Mouse (Mus musculus) embryonic facial prominence, embryonic 14.5 days (tissue): ENCODE measurements around the gene Sclt1. TPM values are rescaled to one million over a fixed set of nuclear protein-coding genes. Genes with fewer than 3 reads are reported as not detected.
"Not testable (repeated sequence)": the region's sequence is repeated elsewhere in the genome, so short reads cannot be mapped to it uniquely, and the experiment has no call there.

ENCODE experiments used
- ATAC-seq: fragments of 200-750 bp; cut with Nextera tagmentation; 2 replicates; pipeline ENCODE4 v1.8.0; 2017; ENCODE audit warnings: low read depth, moderate number of reproducible peaks, moderate TSS enrichment
- DNase-seq: peaks from one replicate; pipeline ENCODE4 v3.0.0-alpha.2; 2015; ENCODE audit warnings: low spot score
- H3K27ac ChIP-seq: fragments of 300-500 bp; sonication (generic); replicated peaks from 2 replicates; pipeline ENCODE4 v1.5.1; 2014; ENCODE audit warnings: low read depth, mild to moderate bottlenecking, low read length, moderate library complexity
- H3K27me3 ChIP-seq: fragments of 300-500 bp; sonication (generic); replicated peaks from 2 replicates; pipeline ENCODE4 v1.6.1; 2014; ENCODE audit warnings: low read length; ENCODE audit not compliant: control insufficient read depth, insufficient read depth
- H3K36me3 ChIP-seq: fragments of 300-500 bp; sonication (generic); 2 replicates; pipeline ENCODE4 v1.6.1; 2014; ENCODE audit warnings: low read length, mixed read lengths; ENCODE audit not compliant: control insufficient read depth, insufficient read depth
- H3K4me1 ChIP-seq: fragments of 300-500 bp; sonication (generic); 2 replicates; pipeline ENCODE4 v1.6.1; 2014; ENCODE audit warnings: antibody characterized with exemption, low read length; ENCODE audit not compliant: control insufficient read depth, insufficient read depth
- H3K4me2 ChIP-seq: fragments of 300-500 bp; sonication (generic); 2 replicates; pipeline ENCODE4 v1.6.1; 2014; ENCODE audit warnings: low read depth, mild to moderate bottlenecking, low read length, moderate library complexity, mixed read lengths
- H3K4me3 ChIP-seq: fragments of 300-500 bp; sonication (generic); 2 replicates; pipeline ENCODE4 v1.5.1; 2014; ENCODE audit warnings: low read depth, mild to moderate bottlenecking, low read length
- H3K9ac ChIP-seq: fragments of 300-500 bp; sonication (generic); 2 replicates; pipeline ENCODE4 v1.6.1; 2014; ENCODE audit warnings: low read depth, mild to moderate bottlenecking, low read length, moderate library complexity, mixed read lengths
- H3K9me3 ChIP-seq: fragments of 300-500 bp; sonication (generic); 2 replicates; pipeline ENCODE4 v1.6.1; 2016; ENCODE audit warnings: low read length; ENCODE audit not compliant: control insufficient read depth
- WGBS: fragments of 180-500 bp; shearing (Covaris S2); extraction: QIAGEN DNeasy Blood & Tissue Kit; methylation state at CpG from one replicate; pipeline ENCODE4 v1.1.7; 2014; 5-methylcytosine and 5-hydroxymethylcytosine counted together
- polyA plus RNA-seq: library from polyadenylated mRNA; unstranded; fragments of >200 nt; fragmentation: Nextera tagmentation; extraction: Ambion mirVana; gene quantifications from 2 replicates; pipeline ENCODE4 v1.2.1, GENCODE M21; 2014

The Sclt1 gene
- 17.5 and 19.3 TPM in 2 replicates for polyA plus RNA-seq

GRCm38 (mm10) chr3:41742278-41742934 lies at the start of gene Sclt1, which contains the start of gene D3Ertd751e:
Gene Sclt1 (minus strand): TSS chr3:41742514.
Gene D3Ertd751e (plus strand): TSS chr3:41742611.
- no peaks in the 10 kb centered on the region for H3K36me3 ChIP-seq
- H3K9ac ChIP-seq: peak within 1 kb of the TSS; percentile 85
- no peaks in the 10 kb centered on the region for H3K9me3 ChIP-seq
- peak within 1 kb of the TSS; percentile 95 for H3K27ac ChIP-seq
- H3K4me1 ChIP-seq: peaks cover 13% of the 10 kb centered on the region
- WGBS: under 1% methylated on average over 33 of the region's 66 CpGs
- peak; percentile 100 for ATAC-seq
- H3K4me2 ChIP-seq: peak within 1 kb of the TSS; percentile 78
- H3K4me3 ChIP-seq: peak within 1 kb of the TSS; percentile 81
- no peaks in the 10 kb centered on the region for H3K27me3 ChIP-seq
- peak; percentile 98 for DNase-seq

- H3K9me3 ChIP-seq: no peaks in the 10 kb centered on the region
- no peaks in the 10 kb centered on the region for H3K36me3 ChIP-seq
- no peak overlapping the region for H3K4me2 ChIP-seq
- H3K4me1 ChIP-seq: no peaks in the 10 kb centered on the region
- DNase-seq (no peak), ATAC-seq (no peak)
- H3K27me3 ChIP-seq: no peaks in the 10 kb centered on the region
- H3K4me3 ChIP-seq: no peak overlapping the region
- H3K9ac ChIP-seq: no peak overlapping the region
- 87% methylated on average over 3 of the region's 3 CpGs for WGBS
- no peak overlapping the region for H3K27ac ChIP-seq
Observed at GRCm38 (mm10) chr3:41762091-41762490, 19.8 kb upstream of the Sclt1 start.

GRCm38 (mm10) chr3:41754556-41754955 lies 12.2 kb upstream of the Sclt1 start:
- WGBS: 69% methylated on average over 2 of the region's 2 CpGs
- ATAC-seq: no peak

DNA sequence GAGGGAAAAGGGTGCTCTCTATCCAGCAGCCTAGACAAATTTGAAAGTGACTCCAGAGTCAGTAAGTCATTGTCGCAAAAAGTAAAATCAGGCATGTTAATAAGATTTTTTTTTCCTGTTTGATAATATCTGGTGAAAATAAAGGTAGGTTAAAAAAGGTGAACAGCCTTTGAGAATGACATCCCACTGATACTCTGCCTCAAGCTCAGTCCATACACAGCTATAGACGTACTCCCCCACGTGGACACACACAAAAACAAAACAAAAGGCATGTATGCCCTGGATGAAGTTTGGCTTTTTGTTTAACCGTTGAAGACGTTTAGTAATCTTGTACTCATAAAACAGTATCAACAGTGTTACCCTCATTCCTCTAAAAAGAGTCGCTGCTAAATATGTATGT lies 1.1 kb upstream of the Sclt1 start:
- Histone ChIP-seq H3K4me2 (peak overlapping the region; percentile 78), H3K27ac (0 out of 2 replicates have a peak overlapping the region, but pooled peaks have one; percentile 44), H3K4me3 (peak overlapping the region; percentile 81), H3K36me3 (no peaks in the 10 kb centered on the region), H3K9me3 (no peaks in the 10 kb centered on the region), H3K4me1 (peaks cover 13% of the 10 kb centered on the region), H3K9ac (no peak overlapping the region), H3K27me3 (no peaks in the 10 kb centered on the region)
- ATAC-seq (no peak), DNase-seq (peak; percentile 37)
- WGBS: 42% methylated on average over 6 of the region's 6 CpGs

More at GRCm38 (mm10) chr3:41754556-41754955, 12.2 kb upstream of the Sclt1 start:
- Histone ChIP-seq H3K4me3 (no peak overlapping the region), H3K27ac (no peak overlapping the region), H3K4me1 (no peaks in the 10 kb centered on the region), H3K9ac (no peak overlapping the region), H3K27me3 (no peaks in the 10 kb centered on the region), H3K9me3 (no peaks in the 10 kb centered on the region), H3K4me2 (no peak overlapping the region), H3K36me3 (no peaks in the 10 kb centered on the region)
- DNase-seq: no peak

DNA sequence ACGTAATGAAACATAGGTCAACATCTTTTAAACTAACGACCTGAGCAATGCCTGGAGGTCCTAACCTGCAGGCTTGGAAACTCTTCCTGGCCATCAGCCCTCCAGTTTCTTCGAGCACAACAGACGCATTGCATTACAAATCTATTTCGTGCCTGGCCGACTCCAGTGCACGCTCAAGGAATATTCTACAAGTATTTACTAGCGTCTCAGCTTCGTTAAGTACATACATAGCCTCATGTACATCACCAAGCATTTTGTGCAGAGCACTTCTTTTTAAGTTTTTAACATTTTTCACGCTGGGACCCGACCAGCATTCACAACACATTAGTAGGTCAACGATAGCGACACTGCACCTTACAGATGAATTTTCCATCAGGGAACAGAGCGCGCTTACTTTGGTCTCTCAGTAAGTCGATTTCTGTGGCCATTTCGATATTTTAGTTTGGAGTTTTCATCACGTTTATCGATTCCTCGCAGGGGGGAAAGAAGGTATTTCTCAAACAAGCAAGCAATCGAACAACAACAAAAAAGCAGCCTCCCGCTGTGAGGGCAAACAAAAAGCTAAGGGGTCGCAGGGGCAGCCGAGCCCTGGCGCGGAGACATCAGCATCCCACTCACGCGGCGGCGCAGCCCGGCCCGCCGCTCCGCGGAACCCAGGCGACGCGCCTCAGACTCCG lies 575 bp downstream of the Sclt1 start:
- peak; percentile 35 for DNase-seq
- H3K4me3 ChIP-seq: peak overlapping the region; percentile 81
- ATAC-seq: no peak
- no peaks in the 10 kb centered on the region for H3K9me3 ChIP-seq
- H3K9ac ChIP-seq: peak overlapping the region; percentile 85
- WGBS: under 1% methylated on average over 31 of the region's 39 CpGs
- H3K27ac ChIP-seq: peak overlapping the region; percentile 95
- peaks cover 13% of the 10 kb centered on the region for H3K4me1 ChIP-seq
- no peaks in the 10 kb centered on the region for H3K36me3 ChIP-seq
- H3K4me2 ChIP-seq: peak overlapping the region; percentile 56
- H3K27me3 ChIP-seq: no peaks in the 10 kb centered on the region

GRCm38 (mm10) chr3:41695681-41696080 lies 46.6 kb downstream of the Sclt1 start:
- no peak overlapping the region for H3K4me3 ChIP-seq
- DNase-seq: no peak
- no peaks in the 10 kb centered on the region for H3K4me1 ChIP-seq
- peaks cover 9% of the 10 kb centered on the region; the same call in 1 of the 2 replicates for H3K36me3 ChIP-seq
- no peak overlapping the region for H3K27ac ChIP-seq
- H3K27me3 ChIP-seq: no peaks in the 10 kb centered on the region
- 68% methylated on average over 1 of the region's 1 CpGs for WGBS
- no peaks in the 10 kb centered on the region for H3K9me3 ChIP-seq
- H3K9ac ChIP-seq: no peak overlapping the region
- no peak overlapping the region for H3K4me2 ChIP-seq
- ATAC-seq: no peak

DNA sequence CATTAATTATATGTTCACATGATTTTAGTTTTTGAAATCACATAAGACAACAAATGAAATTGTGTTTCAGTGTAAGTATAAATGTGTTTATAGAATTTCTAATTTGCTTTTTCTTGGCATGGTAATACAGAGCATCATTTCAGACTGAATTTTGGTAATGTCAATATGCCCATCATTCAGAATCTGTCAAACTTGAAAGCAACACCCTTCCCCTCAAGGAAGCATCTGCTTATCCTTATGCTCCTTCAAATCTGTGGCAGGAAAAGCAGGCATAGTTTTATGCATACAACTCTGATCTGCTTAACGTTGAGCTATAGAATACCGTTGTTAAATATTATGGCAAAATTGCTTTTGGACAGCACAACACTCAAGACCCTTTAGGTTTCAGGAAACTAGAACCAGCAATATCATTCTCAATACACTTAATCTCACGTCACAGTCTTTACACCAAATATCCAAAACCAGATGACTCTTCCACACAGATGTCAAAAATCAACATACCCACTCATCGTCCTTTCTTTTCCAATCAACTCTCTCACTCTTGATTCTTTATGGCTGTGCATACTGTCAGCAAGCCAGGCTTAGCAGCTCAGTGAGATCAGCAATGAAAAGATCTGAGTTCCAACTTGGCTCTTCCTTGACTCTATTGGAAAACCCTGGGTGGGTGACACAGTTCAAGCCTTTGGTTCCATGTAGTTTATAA lies 49.7 kb downstream of the Sclt1 start:
- 74% methylated on average over 4 of the region's 4 CpGs for WGBS
- H3K36me3 ChIP-seq: no peaks in the 10 kb centered on the region
- no peak overlapping the region for H3K27ac ChIP-seq
- H3K9me3 ChIP-seq: no peaks in the 10 kb centered on the region
- peak; percentile 2 for DNase-seq
- H3K9ac ChIP-seq: no peak overlapping the region
- no peak overlapping the region for H3K4me2 ChIP-seq
- H3K4me3 ChIP-seq: no peak overlapping the region
- ATAC-seq: no peak
- H3K4me1 ChIP-seq: no peaks in the 10 kb centered on the region
- no peaks in the 10 kb centered on the region for H3K27me3 ChIP-seq

- not testable (repeated sequence) for H3K4me1 ChIP-seq, H3K27me3 ChIP-seq, H3K4me2 ChIP-seq, H3K27ac ChIP-seq, H3K36me3 ChIP-seq, H3K9ac ChIP-seq, DNase-seq, ATAC-seq, H3K9me3 ChIP-seq, H3K4me3 ChIP-seq
- 91% methylated on average over 13 of the region's 13 CpGs for WGBS
Observed at GRCm38 (mm10) chr3:41690114-41690640, 52.1 kb downstream of the Sclt1 start.
